Mouse (Mus musculus) urinary bladder, postnatal 14 days (tissue): ENCODE measurements around the gene Afap1l2.

Experiments
- DNase-seq: peaks from one replicate; pipeline ENCODE4 v3.0.0; 2021; ENCODE audit warnings: low spot score

The Afap1l2 gene

GRCm38 (mm10) chr19:57007291-57007690 lies 737 bp downstream of the Afap1l2 start:
- DNase-seq: peak; percentile 59

GRCm38 (mm10) chr19:57006841-57007240 lies 1.2 kb downstream of the Afap1l2 start:
- no peak for DNase-seq

GRCm38 (mm10) chr19:57005062-57005461 lies 3.0 kb downstream of the Afap1l2 start:
- peak; percentile 75 for DNase-seq

- peak; percentile 34 for DNase-seq
These were observed 4.6 kb downstream of the Afap1l2 start for GRCm38 (mm10) chr19:57003460-57003810.

GRCm38 (mm10) chr19:57002741-57003459 lies 5.1 kb downstream of the Afap1l2 start:
- DNase-seq: no peak

- DNase-seq: no peak
These were observed 6.1 kb downstream of the Afap1l2 start for GRCm38 (mm10) chr19:57001926-57002325.

- no peak for DNase-seq
These were observed 7.4 kb downstream of the Afap1l2 start for GRCm38 (mm10) chr19:57000592-57000991.

- no peak for DNase-seq
These were observed 8.2 kb downstream of the Afap1l2 start for GRCm38 (mm10) chr19:56999781-57000180.

GRCm38 (mm10) chr19:56998910-56999309 lies 9.1 kb downstream of the Afap1l2 start:
- no peak for DNase-seq

GRCm38 (mm10) chr19:56998331-56998730 lies 9.7 kb downstream of the Afap1l2 start:
- DNase-seq: no peak

GRCm38 (mm10) chr19:56997164-56997599 lies 10.8 kb downstream of the Afap1l2 start:
- peak; percentile 64 for DNase-seq

- DNase-seq: no peak
These were observed 12.6 kb downstream of the Afap1l2 start for GRCm38 (mm10) chr19:56995441-56995840.

- peak; percentile 45 for DNase-seq
These were observed 13.4 kb downstream of the Afap1l2 start for GRCm38 (mm10) chr19:56994653-56995052.

GRCm38 (mm10) chr19:56993763-56994162 lies 14.3 kb downstream of the Afap1l2 start:
- DNase-seq: peak; percentile 72

- DNase-seq: no peak
These were observed 15.0 kb downstream of the Afap1l2 start for GRCm38 (mm10) chr19:56992978-56993545.

GRCm38 (mm10) chr19:56990367-56991111 lies 17.5 kb downstream of the Afap1l2 start:
- peak; percentile 51 for DNase-seq

GRCm38 (mm10) chr19:56989171-56989570 lies 18.9 kb downstream of the Afap1l2 start:
- DNase-seq: no peak

- peak; percentile 64 for DNase-seq
These were observed 23.8 kb downstream of the Afap1l2 start for GRCm38 (mm10) chr19:56984229-56984628.

- DNase-seq: no peak
These were observed 24.3 kb downstream of the Afap1l2 start for GRCm38 (mm10) chr19:56983757-56984156.

- DNase-seq: no peak
These were observed 26.3 kb downstream of the Afap1l2 start for GRCm38 (mm10) chr19:56981760-56982159.

GRCm38 (mm10) chr19:56980803-56981202 lies 27.2 kb downstream of the Afap1l2 start:
- DNase-seq: no peak

GRCm38 (mm10) chr19:56976962-56977948 lies 30.8 kb downstream of the Afap1l2 start:
- peak; percentile 76 for DNase-seq
